Mouse (Mus musculus) neural tube, embryonic 13.5 days (tissue): ENCODE measurements at regions not wholly inside any gene's neighbourhood (a gene's known extent, or its start where the extent isn't known, plus 50 kb on each side); places are given as distances from the start of the nearest gene placed in this dataset.

Experiments used
- ATAC-seq: fragments of 200-750 bp; cut with Nextera tagmentation; 2 replicates; pipeline ENCODE4 v1.8.0; 2017; ENCODE audit warnings: low read depth, mild to moderate bottlenecking, moderate TSS enrichment, moderate library complexity
- H3K27ac ChIP-seq: fragments of 300-500 bp; sonication (generic); replicated peaks from 2 replicates; pipeline ENCODE4 v1.5.1; 2015; ENCODE audit warnings: moderate library complexity, mild to moderate bottlenecking, inconsistent platforms
- H3K27me3 ChIP-seq: fragments of 300-500 bp; sonication (generic); 2 replicates; pipeline ENCODE4 v1.6.1; 2015; ENCODE audit warnings: mild to moderate bottlenecking, inconsistent platforms
- H3K36me3 ChIP-seq: fragments of 300-500 bp; sonication (generic); 2 replicates; pipeline ENCODE4 v1.6.1; 2015; ENCODE audit warnings: mild to moderate bottlenecking, inconsistent platforms
- H3K4me1 ChIP-seq: fragments of 300-500 bp; sonication (generic); replicated peaks from 2 replicates; pipeline ENCODE4 v1.6.1; 2015; ENCODE audit warnings: inconsistent platforms
- H3K4me2 ChIP-seq: fragments of 300-500 bp; sonication (generic); 2 replicates; pipeline ENCODE4 v1.6.1; 2015; ENCODE audit warnings: inconsistent platforms, mild to moderate bottlenecking, moderate library complexity
- H3K4me3 ChIP-seq: fragments of 300-500 bp; sonication (generic); 2 replicates; pipeline ENCODE4 v1.5.1; 2015; ENCODE audit warnings: mild to moderate bottlenecking, inconsistent platforms
- H3K9ac ChIP-seq: fragments of 300-500 bp; sonication (generic); 2 replicates; pipeline ENCODE4 v1.6.1; 2015; ENCODE audit warnings: moderate library complexity, mild to moderate bottlenecking, inconsistent platforms
- H3K9me3 ChIP-seq: fragments of 300-500 bp; sonication (generic); 2 replicates; pipeline ENCODE4 v1.6.1; 2016; ENCODE audit warnings: inconsistent platforms
- WGBS: fragments of 180-500 bp; shearing (Covaris S2); methylation state at CpG from one replicate; pipeline ENCODE4 v1.1.7; 2015; 5-methylcytosine and 5-hydroxymethylcytosine counted together

DNA sequence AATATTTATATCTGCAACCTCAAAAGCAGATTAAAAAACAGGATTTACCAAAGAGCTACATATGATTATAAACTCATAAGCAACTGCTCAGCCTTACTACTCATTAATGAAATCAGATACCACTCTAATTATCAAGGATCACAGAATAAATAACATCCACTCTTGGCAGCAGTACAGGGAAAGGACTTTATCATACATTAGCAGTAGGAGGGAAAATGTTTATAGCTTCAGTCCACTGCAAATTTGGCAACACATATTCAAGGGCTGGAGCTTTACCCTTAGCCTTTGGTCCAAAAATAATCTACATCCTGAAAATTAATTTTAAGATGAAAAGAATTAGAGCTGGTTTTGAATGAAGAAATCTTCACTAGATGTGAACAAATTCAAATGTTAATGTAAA is 288.7 kb downstream of the Cdh11 start:
- H3K4me1 ChIP-seq, result no peaks in the 10 kb centered on the region
- no peak overlapping the region for H3K27ac ChIP-seq
- no peaks in the 10 kb centered on the region for H3K36me3 ChIP-seq
- no peak overlapping the region for H3K9ac ChIP-seq
- ATAC-seq, result no peak
- H3K4me3 ChIP-seq, result no peak overlapping the region
- H3K4me2 ChIP-seq, result no peak overlapping the region
- no peaks in the 10 kb centered on the region for H3K9me3 ChIP-seq
- no peaks in the 10 kb centered on the region for H3K27me3 ChIP-seq

DNA sequence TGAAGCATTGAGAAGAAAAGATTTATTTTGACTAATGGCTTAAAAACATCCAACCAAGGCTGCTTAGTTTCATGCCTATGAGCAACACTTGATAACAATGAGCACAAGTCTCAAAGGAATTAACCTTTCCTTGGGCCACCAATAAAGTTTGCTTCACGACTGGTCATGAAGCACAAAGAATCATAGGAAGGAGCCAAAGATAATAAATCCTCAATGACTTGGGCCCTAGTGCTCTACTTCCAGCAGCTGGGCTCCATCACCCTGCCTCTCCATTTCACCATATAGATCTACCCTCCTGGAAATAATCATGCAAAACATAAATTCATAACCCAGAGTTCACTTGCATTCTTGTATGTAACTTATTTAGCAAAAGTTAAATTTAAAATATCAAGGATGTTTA is 289.4 kb downstream of the Cdh11 start:
- Histone ChIP-seq H3K4me3 (no peak overlapping the region), H3K4me2 (no peak overlapping the region), H3K36me3 (no peaks in the 10 kb centered on the region), H3K27ac (no peak overlapping the region), H3K9ac (no peak overlapping the region), H3K4me1 (0 out of 2 replicates have a peak, but pooled peaks cover under 1% of the 10 kb centered on the region), H3K9me3 (no peaks in the 10 kb centered on the region), H3K27me3 (no peaks in the 10 kb centered on the region)
- no peak for ATAC-seq
- 48% methylated on average over 1 of the region's 1 CpGs for WGBS

DNA sequence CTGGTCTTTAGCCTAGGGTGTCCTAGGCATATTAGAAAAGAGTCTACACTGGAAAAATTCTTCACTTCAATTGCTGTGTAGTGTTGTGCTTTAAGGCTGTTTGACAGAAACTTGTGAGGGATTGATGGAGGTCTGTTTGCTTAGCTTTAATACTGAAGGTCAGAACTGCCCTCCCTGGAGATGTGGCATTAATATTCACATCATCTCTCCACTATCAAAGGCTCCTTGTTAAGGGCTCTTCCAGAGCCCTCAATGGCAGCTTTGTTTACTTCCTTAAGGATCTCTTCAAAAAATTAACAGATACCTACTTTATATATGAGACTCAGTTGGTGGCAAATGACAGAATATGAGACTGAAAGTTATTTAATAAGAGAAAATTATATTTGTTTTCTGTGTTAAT is 294.4 kb downstream of the Cdh11 start:
- H3K4me3 ChIP-seq, result no peak overlapping the region
- no peak for ATAC-seq
- H3K27me3 ChIP-seq, result no peaks in the 10 kb centered on the region
- H3K4me1 ChIP-seq, result 0 out of 2 replicates have a peak, but pooled peaks cover 3% of the 10 kb centered on the region
- H3K9me3 ChIP-seq, result no peaks in the 10 kb centered on the region
- no peaks in the 10 kb centered on the region for H3K36me3 ChIP-seq
- no peak overlapping the region for H3K9ac ChIP-seq
- no peak overlapping the region for H3K4me2 ChIP-seq
- no peak overlapping the region for H3K27ac ChIP-seq

DNA sequence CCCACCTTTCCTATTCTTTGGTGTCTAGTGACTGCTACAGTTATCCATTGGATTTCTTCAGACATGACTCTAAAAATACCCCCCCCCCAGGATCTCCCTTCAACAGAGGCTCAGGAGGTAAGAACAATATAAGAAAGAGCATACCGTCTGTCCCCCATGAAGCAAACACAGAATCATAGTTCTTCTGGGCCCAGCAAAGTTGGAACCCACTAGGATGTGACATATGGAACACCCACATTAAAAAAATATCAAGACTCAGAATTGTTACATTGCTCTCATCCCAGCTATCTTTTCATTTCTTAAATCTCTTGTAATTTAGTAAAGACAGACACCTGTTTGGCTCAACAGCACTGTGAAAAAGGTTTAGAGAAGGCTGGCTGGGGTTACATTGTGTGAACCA is 297.2 kb downstream of the Cdh11 start:
- H3K36me3 ChIP-seq, result no peaks in the 10 kb centered on the region
- 89% methylated on average over 1 of the region's 1 CpGs for WGBS
- H3K4me1 ChIP-seq, result 0 out of 2 replicates have a peak, but pooled peaks cover 3% of the 10 kb centered on the region
- H3K9ac ChIP-seq, result no peak overlapping the region
- H3K9me3 ChIP-seq, result no peaks in the 10 kb centered on the region
- no peaks in the 10 kb centered on the region for H3K27me3 ChIP-seq
- H3K4me2 ChIP-seq, result no peak overlapping the region
- no peak for ATAC-seq
- no peak overlapping the region for H3K27ac ChIP-seq
- H3K4me3 ChIP-seq, result no peak overlapping the region

DNA sequence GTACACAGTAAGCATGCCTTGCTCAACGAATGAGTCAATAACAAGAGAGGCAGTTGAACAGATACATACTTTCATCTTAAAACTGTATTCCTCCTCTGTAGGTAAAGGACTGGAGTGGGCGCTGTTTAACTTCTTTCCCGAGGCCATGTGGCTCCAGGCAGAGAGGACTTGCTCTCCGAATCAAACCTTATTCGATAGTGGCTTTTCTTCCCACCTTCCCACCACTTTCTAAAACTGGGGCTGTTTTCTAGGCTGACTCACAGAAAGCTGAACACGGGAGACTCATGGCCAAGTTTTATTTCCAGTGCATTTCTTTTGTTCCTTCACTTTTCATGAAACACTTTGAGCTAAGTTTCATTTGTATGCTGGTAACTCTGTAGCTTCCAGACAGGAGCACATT is 297.6 kb downstream of the Cdh11 start:
- no peak overlapping the region for H3K9ac ChIP-seq
- H3K4me3 ChIP-seq, result no peak overlapping the region
- H3K9me3 ChIP-seq, result no peaks in the 10 kb centered on the region
- H3K4me1 ChIP-seq, result 0 out of 2 replicates have a peak, but pooled peaks cover 3% of the 10 kb centered on the region
- 85% methylated on average over 6 of the region's 6 CpGs for WGBS
- no peak overlapping the region for H3K27ac ChIP-seq
- H3K27me3 ChIP-seq, result no peaks in the 10 kb centered on the region
- no peaks in the 10 kb centered on the region for H3K36me3 ChIP-seq
- ATAC-seq, result no peak
- H3K4me2 ChIP-seq, result no peak overlapping the region

DNA sequence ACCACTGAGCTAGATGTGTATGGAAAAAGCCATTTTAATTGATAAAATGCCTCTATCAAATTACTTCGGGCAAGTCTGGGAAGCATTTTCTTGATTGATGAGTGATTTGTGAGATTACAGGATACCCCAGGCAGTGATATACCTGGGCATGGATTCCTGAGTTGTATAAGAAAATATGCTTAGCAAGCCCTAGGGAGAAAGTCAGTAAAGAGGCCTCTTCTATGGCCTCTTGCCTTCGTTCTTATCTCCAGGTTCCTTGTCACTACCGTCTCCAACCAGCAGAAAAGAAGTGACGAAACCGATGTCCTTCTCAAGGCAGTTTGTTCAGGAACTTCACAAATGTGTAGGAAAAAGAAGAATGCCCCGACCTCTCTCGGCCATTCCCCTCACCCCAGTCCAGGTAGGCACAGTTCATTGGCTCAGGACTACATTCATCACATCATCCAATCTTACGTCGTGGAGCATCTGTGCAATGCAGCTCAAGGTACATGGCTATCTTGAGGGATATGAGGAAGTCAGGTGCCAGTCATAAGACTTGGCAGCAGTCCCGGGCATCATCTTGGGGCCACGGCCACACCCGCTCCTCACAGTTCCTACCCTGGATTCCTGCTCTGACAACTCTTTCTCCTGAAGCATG is 310.2 kb downstream of the Cdh11 start:
- Histone ChIP-seq H3K9ac (no peak overlapping the region), H3K4me3 (no peak overlapping the region), H3K4me2 (no peak overlapping the region), H3K9me3 (no peaks in the 10 kb centered on the region), H3K27me3 (no peaks in the 10 kb centered on the region), H3K27ac (no peak overlapping the region), H3K36me3 (no peaks in the 10 kb centered on the region), H3K4me1 (no peaks in the 10 kb centered on the region)
- 94% methylated on average over 12 of the region's 12 CpGs for WGBS
- ATAC-seq, result no peak

DNA sequence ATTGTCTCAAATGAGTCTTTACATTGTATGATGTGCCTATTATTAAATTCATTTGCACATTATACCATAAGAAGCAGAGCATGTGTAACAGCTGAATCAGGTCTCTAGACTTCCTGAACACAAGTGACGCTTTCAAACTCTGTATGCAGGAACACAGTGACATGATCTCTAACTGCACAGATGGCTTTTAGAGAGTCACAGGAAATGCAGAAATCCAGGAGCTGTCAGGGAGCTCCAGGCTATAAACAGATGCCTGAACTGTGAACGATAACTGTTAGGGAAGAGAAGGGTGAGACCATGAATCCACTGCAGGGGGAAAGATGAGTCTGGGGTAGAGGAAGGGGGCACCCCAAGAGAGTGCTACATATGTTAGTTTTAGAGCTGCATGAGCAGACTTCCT is 311.2 kb downstream of the Cdh11 start:
- Histone ChIP-seq H3K27me3 (no peaks in the 10 kb centered on the region), H3K27ac (no peak overlapping the region), H3K9me3 (no peaks in the 10 kb centered on the region), H3K36me3 (no peaks in the 10 kb centered on the region), H3K4me2 (no peak overlapping the region), H3K4me1 (no peaks in the 10 kb centered on the region), H3K4me3 (no peak overlapping the region), H3K9ac (no peak overlapping the region)
- WGBS, result 79% methylated on average over 2 of the region's 2 CpGs
- no peak for ATAC-seq

GRCm38 (mm10) chr8:102471352-102471751 is 314.1 kb downstream of the Cdh11 start:
- no peak overlapping the region for H3K27ac ChIP-seq
- ATAC-seq, result no peak
- no peaks in the 10 kb centered on the region for H3K4me1 ChIP-seq
- no peak overlapping the region for H3K4me3 ChIP-seq
- no peaks in the 10 kb centered on the region for H3K9me3 ChIP-seq
- no peaks in the 10 kb centered on the region for H3K27me3 ChIP-seq
- no peak overlapping the region for H3K9ac ChIP-seq
- H3K4me2 ChIP-seq, result no peak overlapping the region
- WGBS, result 92% methylated on average over 1 of the region's 1 CpGs
- no peaks in the 10 kb centered on the region for H3K36me3 ChIP-seq

DNA sequence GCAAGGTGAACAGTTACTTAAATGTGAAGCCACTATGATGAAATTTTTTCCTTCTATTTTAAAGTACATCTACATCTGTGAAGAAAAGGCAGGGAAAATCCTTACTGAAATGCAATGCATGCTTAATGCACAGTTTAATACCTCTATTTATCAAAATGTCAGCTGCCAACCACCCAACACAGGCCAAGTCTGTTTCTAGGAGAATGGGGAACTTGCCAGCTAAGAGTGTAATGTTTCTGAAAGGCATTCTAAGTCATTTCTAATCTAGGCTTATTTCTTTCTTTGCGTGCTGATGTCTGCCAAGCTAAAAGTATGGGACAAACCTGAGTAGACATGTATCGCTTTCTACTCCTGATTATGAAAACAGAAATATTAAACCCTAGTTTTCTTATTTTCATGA is 322.8 kb downstream of the Cdh11 start:
- Histone ChIP-seq H3K4me3 (no peak overlapping the region), H3K9me3 (no peaks in the 10 kb centered on the region), H3K36me3 (no peaks in the 10 kb centered on the region), H3K9ac (no peak overlapping the region), H3K4me2 (no peak overlapping the region), H3K27ac (no peak overlapping the region), H3K27me3 (no peaks in the 10 kb centered on the region), H3K4me1 (no peaks in the 10 kb centered on the region)
- 88% methylated on average over 2 of the region's 2 CpGs for WGBS
- ATAC-seq, result no peak

DNA sequence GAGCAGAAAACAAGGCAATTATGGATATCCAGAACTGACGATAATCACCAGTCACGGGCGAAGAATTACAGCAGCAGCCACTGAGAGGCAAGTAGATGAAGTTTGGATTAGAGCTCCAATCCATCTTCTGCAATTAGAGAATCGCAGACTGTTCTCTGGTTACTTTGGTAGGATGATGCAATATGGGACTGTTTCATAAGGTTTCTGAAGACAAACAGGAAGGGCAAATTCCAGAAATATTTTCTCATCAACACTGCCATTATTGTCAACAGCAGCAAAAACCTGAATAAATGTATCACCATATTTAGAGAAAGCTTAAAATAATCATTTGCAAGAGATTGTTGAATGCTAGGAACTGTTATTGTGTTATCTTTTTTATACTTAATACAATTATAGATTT is 342.4 kb downstream of the Cdh11 start:
- Histone ChIP-seq H3K27ac (no peak overlapping the region), H3K9ac (no peak overlapping the region), H3K4me2 (no peak overlapping the region), H3K36me3 (no peaks in the 10 kb centered on the region), H3K4me3 (no peak overlapping the region), H3K4me1 (no peaks in the 10 kb centered on the region), H3K27me3 (no peaks in the 10 kb centered on the region), H3K9me3 (no peaks in the 10 kb centered on the region)
- no peak for ATAC-seq
- 83% methylated on average over 4 of the region's 4 CpGs for WGBS

DNA sequence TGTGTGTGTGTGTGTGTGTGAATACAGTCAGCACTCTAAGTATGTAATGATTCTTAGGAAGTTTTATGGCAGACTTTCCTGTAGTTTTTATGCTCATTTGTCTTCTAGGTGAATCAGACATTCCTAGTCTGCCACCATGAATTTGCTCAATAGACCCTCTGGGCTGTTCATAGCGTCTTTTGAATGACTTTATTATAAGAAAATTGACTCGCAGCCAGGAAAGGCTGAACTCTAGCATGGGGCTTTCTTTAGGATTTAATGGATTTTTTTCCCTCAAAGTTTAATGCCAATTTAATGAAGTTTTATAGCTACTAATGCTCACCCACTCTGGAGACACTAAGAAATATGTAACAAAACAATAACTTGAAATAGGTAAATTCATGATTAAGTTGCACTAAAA is 363.6 kb downstream of the Cdh11 start:
- H3K27ac ChIP-seq, result no peak overlapping the region
- no peak overlapping the region for H3K4me3 ChIP-seq
- 47% methylated on average over 2 of the region's 2 CpGs for WGBS
- no peaks in the 10 kb centered on the region for H3K27me3 ChIP-seq
- no peaks in the 10 kb centered on the region for H3K4me1 ChIP-seq
- H3K36me3 ChIP-seq, result no peaks in the 10 kb centered on the region
- H3K4me2 ChIP-seq, result no peak overlapping the region
- no peak overlapping the region for H3K9ac ChIP-seq
- no peaks in the 10 kb centered on the region for H3K9me3 ChIP-seq
- no peak for ATAC-seq

DNA sequence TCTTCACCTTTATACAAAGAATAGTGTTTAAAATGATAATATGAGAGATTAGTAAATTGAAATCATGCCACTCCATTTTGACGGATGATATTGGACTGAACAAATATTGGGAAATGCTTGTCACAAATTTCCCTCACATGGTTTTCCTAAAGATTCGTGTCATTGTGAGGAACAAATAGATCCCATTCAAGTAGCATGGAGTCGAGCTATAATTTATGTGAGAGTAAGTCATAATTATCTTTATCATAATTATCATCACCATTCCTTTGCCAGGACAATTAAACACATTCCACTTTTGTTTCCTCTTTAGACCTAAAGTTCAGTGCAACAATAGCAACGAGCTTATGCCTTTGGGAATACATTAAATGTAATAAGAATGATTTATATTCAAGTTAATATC is 370.5 kb downstream of the Cdh11 start:
- Histone ChIP-seq H3K36me3 (no peaks in the 10 kb centered on the region), H3K4me2 (no peak overlapping the region), H3K27ac (no peak overlapping the region), H3K9ac (no peak overlapping the region), H3K9me3 (no peaks in the 10 kb centered on the region), H3K4me3 (no peak overlapping the region), H3K4me1 (no peaks in the 10 kb centered on the region), H3K27me3 (no peaks in the 10 kb centered on the region)
- WGBS, result 66% methylated on average over 4 of the region's 4 CpGs
- ATAC-seq, result no peak

DNA sequence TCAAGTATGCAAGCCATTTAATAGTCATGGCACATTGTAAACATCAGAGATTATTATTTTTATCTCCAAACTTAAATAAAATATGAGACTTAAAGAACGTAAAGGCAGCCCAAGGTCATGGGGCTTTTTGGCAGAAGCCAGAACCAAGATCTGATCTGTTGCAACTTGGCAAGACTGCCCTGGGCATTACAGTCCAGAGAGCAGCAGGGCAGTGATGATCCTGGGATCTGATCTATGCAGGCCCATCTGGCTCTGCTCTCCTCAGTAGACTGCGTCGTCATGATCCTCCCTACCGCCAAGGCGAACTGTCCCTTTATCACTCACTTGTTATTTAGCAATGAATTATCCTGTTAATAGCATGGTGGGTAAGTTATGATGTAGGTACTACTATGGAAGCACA is 372.0 kb downstream of the Cdh11 start:
- WGBS, result 91% methylated on average over 5 of the region's 5 CpGs
- H3K36me3 ChIP-seq, result no peaks in the 10 kb centered on the region
- H3K4me2 ChIP-seq, result no peak overlapping the region
- no peaks in the 10 kb centered on the region for H3K4me1 ChIP-seq
- ATAC-seq, result no peak
- H3K9ac ChIP-seq, result no peak overlapping the region
- H3K27me3 ChIP-seq, result no peaks in the 10 kb centered on the region
- no peaks in the 10 kb centered on the region for H3K9me3 ChIP-seq
- H3K27ac ChIP-seq, result no peak overlapping the region
- H3K4me3 ChIP-seq, result no peak overlapping the region
